Mouse (Mus musculus) testis, adult 10 weeks (tissue): ENCODE results near the gene Lrrc73. TPM values are rescaled to one million over a fixed set of nuclear protein-coding genes. Genes with fewer than 3 reads are reported as not detected.

Experiments used
- polyA plus RNA-seq: library from polyadenylated mRNA; stranded (reverse); fragments of 350-450 nt; fragmentation: Illumina TruSeq; extraction: RNeasy Lipid Tissue Mini Kit (QIAGEN cat#74804); gene quantifications from one replicate; pipeline ENCODE4 v1.2.3, GENCODE M21; 2014; ENCODE audit warnings: low read depth, low replicate concordance

The Lrrc73 gene
- polyA plus RNA-seq, result 1.8 TPM

DNA sequence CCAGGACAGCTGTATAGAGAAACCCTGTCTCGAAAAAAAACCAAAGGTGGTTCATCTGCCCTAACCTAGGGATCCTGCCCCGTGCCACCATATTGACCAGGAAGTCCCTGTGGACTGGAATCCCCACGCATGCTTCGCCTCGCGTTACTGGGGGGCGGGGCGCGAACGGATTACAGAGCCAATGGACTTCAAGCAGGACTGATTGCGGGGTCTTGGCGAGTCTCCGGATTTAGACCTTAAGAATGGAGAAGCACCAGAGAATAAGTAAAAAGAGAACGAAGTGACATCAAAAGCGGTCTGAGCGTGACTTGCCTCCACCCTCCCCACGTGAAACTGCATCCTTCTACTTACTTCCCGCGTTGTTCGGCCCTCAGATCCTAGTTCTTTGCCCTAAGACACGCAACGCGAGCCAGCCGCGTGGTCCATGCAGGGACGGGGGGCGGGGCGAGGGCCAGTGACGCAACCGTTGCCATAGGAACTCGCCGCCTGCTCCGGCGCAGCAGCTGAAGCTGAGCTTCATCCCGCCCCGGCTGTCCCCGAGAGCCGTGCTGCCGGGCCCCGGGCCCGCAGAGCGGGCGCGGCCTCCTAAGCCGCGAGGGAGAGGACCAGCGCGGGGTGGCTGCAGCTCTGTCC, at the start of gene Lrrc73:
TSS of gene Lrrc73 (plus strand) at position 80 of the 633 bp plus-strand sequence.

GRCm38 (mm10) chr17:46247512-46248188, 5.7 kb upstream of the Lrrc73 start, which contains the start of the genes Polr1c and Yipf3:
Polr1c (minus strand) TSS chr17:46248054.
Yipf3 (plus strand) TSS chr17:46248080.

DNA sequence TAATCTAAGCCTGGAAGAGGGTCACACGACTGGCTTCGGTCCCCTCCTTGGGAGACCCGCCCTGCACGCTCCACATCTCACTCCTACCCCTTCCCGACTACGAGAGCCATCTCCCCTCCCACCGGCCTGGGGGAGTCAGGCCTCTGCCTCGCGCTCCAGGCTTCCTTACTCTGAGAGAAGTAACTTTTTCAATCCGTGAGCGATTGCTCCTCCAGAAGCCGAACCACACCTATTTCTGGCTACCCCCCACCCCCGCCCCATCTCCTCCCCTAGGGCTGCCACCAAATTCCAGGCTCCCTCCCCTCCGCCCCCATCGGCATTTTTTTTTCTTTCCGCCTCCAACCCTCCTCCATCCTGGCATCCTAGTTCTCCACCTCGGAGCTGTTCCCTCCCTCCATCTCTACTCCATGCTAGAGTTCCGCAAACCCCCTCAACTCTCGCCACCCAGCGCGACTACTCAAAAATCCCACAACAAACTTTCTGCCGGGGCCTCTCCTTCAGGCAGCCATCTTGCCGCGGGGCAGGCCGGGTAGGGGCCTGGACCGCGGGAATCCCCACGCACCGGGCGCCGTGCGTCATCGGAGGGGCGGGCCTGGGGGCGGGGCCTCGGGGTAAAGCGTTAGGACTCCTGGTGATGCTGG, 29.3 kb downstream of the Lrrc73 start, which contains the start of gene Tjap1:
TSS of gene Tjap1 (minus strand) at position 544 of the 641 bp plus-strand sequence.

GRCm38 (mm10) chr17:46297364-46298219, 44.3 kb downstream of the Lrrc73 start, which contains the start of gene Dlk2:
Dlk2 (plus strand) TSS chr17:46297421.

Other genes starting within 250 kb of the Lrrc73 start
- gene Vegfa, start 221.2 kb upstream of the Lrrc73 start, polyA plus RNA-seq, result 0.95 TPM
- gene Mrps18a, start 142.5 kb upstream of the Lrrc73 start, polyA plus RNA-seq, result 19.8 TPM
- 14.6 TPM for gene Rsph9, start 109.3 kb upstream of the Lrrc73 start, polyA plus RNA-seq
- gene Mad2l1bp, start 100.0 kb upstream of the Lrrc73 start, polyA plus RNA-seq, result 2.0 TPM
- 14.9 TPM for gene Gtpbp2, start 92.5 kb upstream of the Lrrc73 start, polyA plus RNA-seq
- gene Polh, start 50.9 kb upstream of the Lrrc73 start, polyA plus RNA-seq, result 11.8 TPM
- 25.8 TPM for gene Xpo5, start 50.7 kb upstream of the Lrrc73 start, polyA plus RNA-seq
- 10.6 TPM for gene Polr1c, start 5.5 kb upstream of the Lrrc73 start, polyA plus RNA-seq
- 0.88 TPM for gene Yipf3, start 5.5 kb upstream of the Lrrc73 start, polyA plus RNA-seq
- 1.3 TPM for gene Tjap1, start 29.5 kb downstream of the Lrrc73 start, polyA plus RNA-seq
- not detected for gene Dlk2, start 43.9 kb downstream of the Lrrc73 start, polyA plus RNA-seq
- 0.11 TPM for gene Abcc10, start 74.8 kb downstream of the Lrrc73 start, polyA plus RNA-seq
- gene Zfp318, start 130.2 kb downstream of the Lrrc73 start, polyA plus RNA-seq, result 327 TPM
- 0.83 TPM for gene Crip3, start 175.4 kb downstream of the Lrrc73 start, polyA plus RNA-seq
- gene Slc22a7, start 184.9 kb downstream of the Lrrc73 start, polyA plus RNA-seq, result not detected
- gene Ttbk1, start 234.1 kb downstream of the Lrrc73 start, polyA plus RNA-seq, result 3.8 TPM
- gene Dnph1, start 243.2 kb downstream of the Lrrc73 start, polyA plus RNA-seq, result 3.1 TPM